Mouse (Mus musculus): ENCODE results near the gene Meis3. TPM values are rescaled to one million over a fixed set of nuclear protein-coding genes. Genes with fewer than 3 reads are reported as not detected.

Meis3 gene
- total RNA-seq, 2 experiments from 2014 or later = 36.2 to 41.5 TPM

GRCm38 (mm10) chr7:16207496-16207895 lies 32.6 kb downstream of the Meis3 start:
- DNase-seq (ENCODE audit: low spot score in 2 of 2) = peak; percentile 13 to 20

- no peak for DNase-seq (ENCODE audit: low spot score in 2 of 2)
Measured at GRCm38 (mm10) chr7:16208781-16209665, 34.1 kb downstream of the Meis3 start.

GRCm38 (mm10) chr7:16210862-16211365 lies 36.0 kb downstream of the Meis3 start:
- DNase-seq (ENCODE audit: low spot score in 2 of 2) = no peak

- no peak for DNase-seq (ENCODE audit: low spot score in 2 of 2)
Measured at GRCm38 (mm10) chr7:16213196-16213595, 38.3 kb downstream of the Meis3 start.

- DNase-seq (ENCODE audit: low spot score in 2 of 2) = no peak
Measured at GRCm38 (mm10) chr7:16213986-16214385, 39.1 kb downstream of the Meis3 start.

GRCm38 (mm10) chr7:16221582-16222272 lies 46.8 kb downstream of the Meis3 start, which contains the start of gene Dhx34:
Dhx34 (minus strand) TSS chr7:16222037.
- DNase-seq (ENCODE audit: low spot score in 2 of 2) = peak; percentile 93 to 97

- DNase-seq (ENCODE audit: low spot score in 2 of 2) = no peak
Measured at GRCm38 (mm10) chr7:16229869-16230268, 55.0 kb downstream of the Meis3 start.

Other genes with a start within 250 kb of the Meis3 start
- gene Nop53, start 229.0 kb upstream of the Meis3 start, total RNA-seq (2021) = 100 to 1,000 TPM; 126 to 135 TPM
- 10 to 100 TPM in 1 of 2 experiments, 1 to 10 TPM in 1; 8.6 to 14.0 TPM for gene Ehd2, start 207.5 kb upstream of the Meis3 start, total RNA-seq (2021)
- gene Bicra, start 127.2 kb upstream of the Meis3 start, total RNA-seq (2021) = 10 to 100 TPM; 19.3 to 21.1 TPM
- under 1 TPM; 0.40 to 0.43 TPM for gene Zfp541, start 113.3 kb upstream of the Meis3 start, total RNA-seq (2021)
- gene Napa, start 76.6 kb upstream of the Meis3 start, total RNA-seq (2021) = 100 to 1,000 TPM; 191 to 195 TPM
- 10 to 100 TPM; 33.3 to 39.1 TPM for gene Kptn, start 55.2 kb upstream of the Meis3 start, total RNA-seq (2021)
- gene Slc8a2, start 45.3 kb upstream of the Meis3 start, total RNA-seq (2021) = 100 to 1,000 TPM; 282 to 292 TPM
- 10 to 100 TPM; 10.8 to 11.3 TPM for gene Dhx34, start 46.9 kb downstream of the Meis3 start, total RNA-seq (2021)
- gene C5ar2, start 69.1 kb downstream of the Meis3 start, total RNA-seq (2021) = under 1 TPM; 0.33 to 0.37 TPM
- gene C5ar1, start 84.5 kb downstream of the Meis3 start, total RNA-seq (2021) = 1 to 10 TPM; 1.1 to 1.3 TPM
- gene Inafm1, start 98.5 kb downstream of the Meis3 start, total RNA-seq (2021) = 10 to 100 TPM; 35.4 to 35.8 TPM
- gene Ccdc9, start 111.7 kb downstream of the Meis3 start, total RNA-seq (2021) = 10 to 100 TPM; 81.4 to 98.8 TPM
- gene Bbc3, start 133.3 kb downstream of the Meis3 start, total RNA-seq (2021) = 10 to 100 TPM; 28.0 to 30.0 TPM
- 100 to 1,000 TPM; 106 to 115 TPM for gene Sae1, start 212.7 kb downstream of the Meis3 start, total RNA-seq (2021)
- 10 to 100 TPM; 46.4 to 52.8 TPM for gene Zc3h4, start 225.8 kb downstream of the Meis3 start, total RNA-seq (2021)